Mouse (Mus musculus): ENCODE data around the gene Syt3.

The Syt3 gene

GRCm38 (mm10) chr7:44446070-44446855 is 62.4 kb downstream of the Syt3 start:
- DNase-seq (ENCODE audit: low spot score) = no peak

Data from urinary bladder, postnatal 10 days (tissue).